Mouse (Mus musculus) embryonic facial prominence, embryonic 11.5 days (tissue): ENCODE data around the gene Map1b. TPM values are rescaled to one million over a fixed set of nuclear protein-coding genes. Genes with fewer than 3 reads are reported as not detected.

Source experiments
- ATAC-seq: fragments of 200-750 bp; cut with Nextera tagmentation; replicated peaks from 2 replicates; pipeline ENCODE4 v1.8.0; 2017; ENCODE audit warnings: low read depth; ENCODE audit not compliant: insufficient number of reproducible peaks, low FRiP score, low TSS enrichment
- DNase-seq: peaks from one replicate; pipeline ENCODE4 v3.0.0-alpha.2; 2015; ENCODE audit warnings: low spot score
- H3K27ac ChIP-seq: fragments of 300-500 bp; sonication (generic); replicated peaks from 2 replicates; pipeline ENCODE4 v1.5.1; 2014; ENCODE audit warnings: mild to moderate bottlenecking, low read depth, low read length, control low read depth
- H3K27me3 ChIP-seq: fragments of 300-500 bp; sonication (generic); 2 replicates; pipeline ENCODE4 v1.6.1; 2014; ENCODE audit warnings: mild to moderate bottlenecking, low read length, moderate library complexity, mixed read lengths; ENCODE audit not compliant: control insufficient read depth, insufficient read depth
- H3K36me3 ChIP-seq: fragments of 300-500 bp; sonication (generic); replicated peaks from 2 replicates; pipeline ENCODE4 v1.6.1; 2014; ENCODE audit warnings: low read depth, mild to moderate bottlenecking, low read length, moderate library complexity, mixed read lengths; ENCODE audit not compliant: control insufficient read depth, insufficient read depth
- H3K4me1 ChIP-seq: fragments of 300-500 bp; sonication (generic); 2 replicates; pipeline ENCODE4 v1.6.1; 2014; ENCODE audit warnings: low read length, mixed read lengths; ENCODE audit not compliant: control insufficient read depth, insufficient read depth
- H3K4me2 ChIP-seq: fragments of 300-500 bp; sonication (generic); 2 replicates; pipeline ENCODE4 v1.6.1; 2014; ENCODE audit warnings: low read depth, mild to moderate bottlenecking, control low read depth, low read length, moderate library complexity
- H3K4me3 ChIP-seq: fragments of 300-500 bp; sonication (generic); 2 replicates; pipeline ENCODE4 v1.5.1; 2014; ENCODE audit warnings: low read depth, low read length, control low read depth
- H3K9ac ChIP-seq: fragments of 300-500 bp; sonication (generic); replicated peaks from 2 replicates; pipeline ENCODE4 v1.6.1; 2014; ENCODE audit warnings: mild to moderate bottlenecking, control low read depth, low read length
- H3K9me3 ChIP-seq: fragments of 300-500 bp; sonication (generic); replicated peaks from 2 replicates; pipeline ENCODE4 v1.6.1; 2016; ENCODE audit warnings: mild to moderate bottlenecking, low read length, inconsistent platforms, mixed read lengths; ENCODE audit not compliant: control insufficient read depth
- WGBS: fragments of 180-500 bp; shearing (Covaris S2); extraction: QIAGEN DNeasy Blood & Tissue Kit; methylation state at CpG from one replicate; pipeline ENCODE4 v1.1.7; 2014; 5-methylcytosine and 5-hydroxymethylcytosine counted together
- polyA plus RNA-seq: library from polyadenylated mRNA; unstranded; fragments of >200 nt; fragmentation: Nextera tagmentation; extraction: Ambion mirVana; gene quantifications from 2 replicates; pipeline ENCODE4 v1.2.1, GENCODE M21; 2014

The Map1b gene
- polyA plus RNA-seq, 1 experiment from 2014 or later: 257 TPM

DNA sequence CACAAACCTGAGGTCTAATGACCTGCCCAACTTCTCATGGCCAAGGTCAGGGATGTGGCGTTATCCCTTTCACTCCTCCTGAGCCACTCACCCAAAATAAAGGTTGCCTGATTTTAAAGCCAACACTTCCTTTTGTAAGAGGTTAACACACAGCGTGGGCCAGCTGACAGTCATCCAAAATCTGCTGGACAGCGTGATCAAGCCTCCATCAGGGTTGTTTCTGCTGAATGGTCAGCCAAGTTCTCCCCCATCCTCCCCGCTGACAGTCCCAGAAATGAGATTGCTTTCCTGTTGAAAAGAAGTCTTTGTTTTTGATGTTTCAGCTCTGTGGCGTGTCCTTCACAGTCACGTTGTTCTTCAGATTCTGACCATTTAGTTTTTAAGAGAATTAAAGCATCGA is 65.6 kb downstream of the Map1b start:
- 83% methylated on average over 7 of the region's 7 CpGs for WGBS
- no peak for ATAC-seq
- H3K4me1 ChIP-seq: no peaks in the 10 kb centered on the region
- no peak overlapping the region for H3K4me2 ChIP-seq
- no peaks in the 10 kb centered on the region for H3K36me3 ChIP-seq
- no peaks in the 10 kb centered on the region for H3K9me3 ChIP-seq
- no peak for DNase-seq
- H3K4me3 ChIP-seq: no peak overlapping the region
- H3K27me3 ChIP-seq: no peaks in the 10 kb centered on the region
- no peak overlapping the region for H3K9ac ChIP-seq
- H3K27ac ChIP-seq: no peak overlapping the region

DNA sequence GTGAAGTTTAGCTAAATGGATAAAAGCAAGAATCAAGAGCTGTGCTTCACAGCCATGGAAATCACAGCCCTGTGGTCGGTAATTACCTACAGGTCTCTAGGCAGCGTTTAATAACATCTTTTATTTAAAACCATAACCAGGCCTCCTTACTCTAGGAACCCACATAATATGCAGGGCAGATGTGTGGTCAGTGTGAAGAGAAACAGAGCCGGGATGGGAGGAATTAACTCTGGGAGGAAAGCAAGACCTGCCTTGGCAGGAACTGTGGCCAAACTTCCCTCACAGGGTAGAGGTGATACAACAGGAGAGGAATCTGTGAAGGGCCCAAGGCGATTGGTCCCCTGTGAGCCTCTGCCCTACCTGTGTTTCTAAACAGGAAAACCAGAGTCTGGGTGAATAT is 66.8 kb downstream of the Map1b start:
- no peak for ATAC-seq
- Histone ChIP-seq H3K27me3 (no peaks in the 10 kb centered on the region), H3K4me3 (no peak overlapping the region), H3K9ac (no peak overlapping the region), H3K36me3 (no peaks in the 10 kb centered on the region), H3K4me1 (no peaks in the 10 kb centered on the region), H3K27ac (no peak overlapping the region), H3K9me3 (no peaks in the 10 kb centered on the region), H3K4me2 (no peak overlapping the region)
- 63% methylated on average over 4 of the region's 4 CpGs for WGBS
- peak; percentile 40 for DNase-seq

DNA sequence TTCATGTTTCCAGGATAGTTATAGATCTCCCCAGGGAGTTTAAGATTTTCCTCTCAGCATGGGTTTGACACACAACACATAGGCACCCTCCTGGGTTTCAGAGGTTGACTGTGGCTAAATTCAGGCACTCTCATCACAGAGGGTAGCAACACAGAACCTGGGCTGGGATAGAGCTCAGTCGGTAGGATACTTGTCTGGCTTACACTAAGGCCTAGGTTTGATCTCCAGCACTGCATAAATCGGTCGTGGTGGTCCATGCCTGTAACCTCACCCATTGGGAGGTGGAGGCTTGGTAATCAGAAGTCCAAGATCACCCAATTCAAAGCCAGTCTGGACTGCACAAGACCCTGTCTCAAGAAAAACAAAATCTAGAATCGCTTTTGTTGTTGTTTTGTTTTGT is 68.1 kb downstream of the Map1b start:
- Histone ChIP-seq H3K4me1 (no peaks in the 10 kb centered on the region), H3K4me2 (no peak overlapping the region), H3K9ac (no peak overlapping the region), H3K27ac (no peak overlapping the region), H3K27me3 (no peaks in the 10 kb centered on the region), H3K36me3 (no peaks in the 10 kb centered on the region), H3K9me3 (no peaks in the 10 kb centered on the region), H3K4me3 (no peak overlapping the region)
- WGBS: 50% methylated on average over 4 of the region's 4 CpGs
- DNase-seq: no peak
- no peak for ATAC-seq

DNA sequence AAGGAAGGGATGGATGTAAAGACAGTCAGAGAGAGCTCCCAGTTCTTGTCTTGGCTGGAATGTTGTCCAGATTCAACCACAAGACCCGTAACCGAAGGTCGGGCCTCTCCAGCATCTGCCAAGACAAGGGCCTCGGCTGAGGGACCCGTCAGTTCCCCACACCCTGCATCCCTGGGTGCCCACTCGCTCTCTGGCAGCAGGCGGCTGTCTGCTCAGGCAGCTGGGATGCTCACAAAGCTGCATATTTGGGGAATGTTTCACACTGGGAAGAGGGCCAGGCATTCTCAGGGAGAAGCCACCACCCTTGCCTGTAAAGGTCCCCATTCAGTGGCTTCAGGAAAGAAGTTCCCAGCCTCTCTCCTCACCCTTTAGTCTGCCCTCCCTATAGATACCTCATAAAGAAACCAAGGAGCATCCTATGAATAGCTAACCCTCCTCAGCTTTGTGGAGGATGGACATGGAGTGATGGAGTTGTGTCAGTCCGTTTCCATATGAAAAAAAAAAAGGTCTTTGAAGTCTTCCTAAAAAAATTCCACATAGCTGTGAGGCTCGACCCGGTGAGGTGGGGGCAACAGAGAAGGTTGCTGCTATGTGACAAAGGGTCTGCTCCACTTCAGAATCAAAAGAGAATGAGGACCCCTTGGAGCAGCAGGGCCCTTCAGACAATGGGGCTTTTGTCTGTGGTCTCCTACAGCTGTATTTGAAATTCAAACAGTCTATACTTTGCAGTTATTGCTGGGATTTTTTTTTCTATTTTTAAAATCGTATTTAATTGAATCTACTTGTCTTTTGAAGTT is 68.7 kb downstream of the Map1b start:
- ATAC-seq (no peak), DNase-seq (peak; percentile 29)
- Histone ChIP-seq H3K4me2 (no peak overlapping the region), H3K9me3 (no peaks in the 10 kb centered on the region), H3K4me3 (no peak overlapping the region), H3K9ac (no peak overlapping the region), H3K27me3 (no peaks in the 10 kb centered on the region), H3K4me1 (no peaks in the 10 kb centered on the region; the same call in 1 of the 2 replicates), H3K27ac (peak overlapping the region; percentile 35; the same call in 1 of the 2 replicates), H3K36me3 (no peaks in the 10 kb centered on the region)
- 45% methylated on average over 11 of the region's 11 CpGs for WGBS

DNA sequence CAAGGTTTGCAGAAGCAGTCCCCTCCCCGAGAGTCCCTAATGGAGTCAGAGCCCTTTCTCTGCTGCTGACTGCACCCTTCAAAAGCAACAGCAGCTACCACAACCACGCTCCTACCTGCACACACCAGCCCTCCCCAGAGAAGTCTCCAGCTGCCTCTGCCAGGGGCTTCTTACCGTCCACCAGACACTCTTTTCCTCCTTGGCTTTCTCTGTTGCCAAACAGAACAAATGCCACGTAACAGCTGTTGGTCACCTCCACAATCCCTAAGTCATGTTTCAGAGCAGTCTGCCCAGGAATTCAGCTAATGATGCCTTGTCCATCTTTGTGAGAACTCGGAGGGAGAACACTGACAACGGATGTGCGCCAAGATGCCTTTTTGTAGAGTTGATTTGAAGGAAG is 69.3 kb downstream of the Map1b start:
- no peaks in the 10 kb centered on the region for H3K27me3 ChIP-seq
- no peak for ATAC-seq
- no peak overlapping the region for H3K4me2 ChIP-seq
- H3K9ac ChIP-seq: 0 out of 2 replicates have a peak overlapping the region, but pooled peaks have one; percentile 7
- WGBS: 76% methylated on average over 7 of the region's 7 CpGs
- H3K4me1 ChIP-seq: peaks cover 2% of the 10 kb centered on the region; the same call in 1 of the 2 replicates
- no peaks in the 10 kb centered on the region for H3K36me3 ChIP-seq
- no peak overlapping the region for H3K4me3 ChIP-seq
- no peak for DNase-seq
- H3K9me3 ChIP-seq: no peaks in the 10 kb centered on the region
- no peak overlapping the region for H3K27ac ChIP-seq

DNA sequence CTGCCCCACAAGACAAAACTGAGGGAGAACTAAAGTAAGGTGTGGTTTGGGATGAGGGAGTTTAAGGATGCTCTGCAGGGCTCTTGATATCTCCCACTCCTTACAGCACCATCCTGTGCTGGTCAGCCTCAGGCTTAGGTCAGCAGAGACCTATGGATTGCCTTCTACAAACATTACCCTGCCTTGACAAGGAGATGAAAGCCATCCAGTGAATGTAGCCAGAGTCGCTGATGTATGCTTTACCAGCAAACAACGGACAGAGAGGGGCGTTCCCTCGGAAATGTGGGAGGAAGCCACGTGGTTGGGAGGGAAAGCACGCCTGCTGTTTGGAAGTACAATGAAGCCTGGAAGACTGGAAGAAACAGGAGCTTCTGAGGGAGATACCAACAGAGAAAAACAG is 71.5 kb downstream of the Map1b start:
- WGBS: 3% methylated on average over 6 of the region's 6 CpGs
- Histone ChIP-seq H3K27ac (no peak overlapping the region), H3K36me3 (no peaks in the 10 kb centered on the region), H3K9me3 (no peaks in the 10 kb centered on the region), H3K27me3 (no peaks in the 10 kb centered on the region), H3K4me1 (peaks cover 7% of the 10 kb centered on the region; the same call in 1 of the 2 replicates), H3K4me2 (no peak overlapping the region), H3K4me3 (no peak overlapping the region), H3K9ac (no peak overlapping the region)
- DNase-seq (peak; percentile 71), ATAC-seq (peak; percentile 31)

DNA sequence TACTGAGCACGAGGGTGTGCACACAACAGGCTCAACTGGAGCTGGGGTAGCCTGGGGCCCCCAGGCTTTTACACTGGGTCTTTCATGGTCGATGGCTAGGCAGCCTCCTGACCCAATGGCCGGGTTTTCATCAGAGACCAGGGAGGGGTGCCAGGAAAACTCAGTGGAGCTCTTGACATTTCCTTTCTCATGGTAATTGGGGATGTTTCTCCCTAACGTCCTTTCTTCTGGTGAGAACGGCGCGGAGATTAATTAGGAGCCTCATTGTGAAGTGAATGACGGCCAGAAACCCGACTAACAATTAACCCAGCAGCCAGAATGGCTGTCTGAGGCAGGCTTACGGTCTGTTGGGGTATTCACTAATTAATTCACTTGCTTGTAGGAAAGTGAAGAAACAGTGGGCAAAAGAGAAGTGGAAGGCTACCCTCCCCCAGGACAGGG is 71.9 kb downstream of the Map1b start:
- Histone ChIP-seq H3K9me3 (no peaks in the 10 kb centered on the region), H3K4me2 (no peak overlapping the region), H3K27me3 (no peaks in the 10 kb centered on the region), H3K36me3 (no peaks in the 10 kb centered on the region), H3K4me1 (peaks cover 7% of the 10 kb centered on the region; the same call in 1 of the 2 replicates), H3K9ac (no peak overlapping the region), H3K27ac (peak overlapping the region; percentile 31; the same call in 1 of the 2 replicates), H3K4me3 (no peak overlapping the region)
- ATAC-seq (peak; percentile 71), DNase-seq (peak; percentile 50)
- 11% methylated on average over 10 of the region's 10 CpGs for WGBS

DNA sequence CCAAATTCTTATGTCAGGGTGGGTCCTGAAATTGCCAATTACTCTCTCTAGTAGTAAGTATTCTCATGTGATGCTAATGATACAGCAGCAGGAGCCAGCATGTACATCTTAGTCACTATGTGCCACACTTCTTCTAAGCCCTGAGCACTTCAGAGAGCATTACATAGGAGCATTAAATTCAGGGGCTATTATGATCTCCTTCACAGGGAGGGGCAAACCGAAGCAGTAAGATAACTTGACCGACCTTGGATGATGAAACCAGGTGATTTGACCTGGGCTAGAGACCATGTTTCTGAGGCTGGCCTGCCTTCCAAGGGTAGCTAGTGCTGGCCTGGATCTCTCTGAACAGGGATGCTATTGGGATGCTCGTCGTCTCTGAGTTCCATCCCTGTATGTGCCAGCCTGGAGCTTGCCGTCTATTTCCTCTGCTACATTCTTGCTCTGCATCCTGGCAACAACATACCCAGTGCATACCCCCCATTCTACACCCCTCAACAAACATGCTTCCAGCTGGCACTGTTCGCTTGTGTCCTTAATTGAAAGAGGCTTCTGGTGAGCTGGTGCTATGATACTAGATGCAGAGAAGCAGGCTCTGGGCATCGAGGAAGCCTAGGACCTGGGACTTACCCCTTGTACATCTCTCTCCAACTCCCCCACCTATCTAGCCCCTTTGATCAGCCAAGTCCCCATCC is 72.7 kb downstream of the Map1b start:
- H3K27ac ChIP-seq: peak overlapping the region; percentile 31; the same call in 1 of the 2 replicates
- no peaks in the 10 kb centered on the region for H3K27me3 ChIP-seq
- H3K4me3 ChIP-seq: no peak overlapping the region
- ATAC-seq (no peak; the same call in 1 of the 2 replicates), DNase-seq (no peak)
- no peaks in the 10 kb centered on the region for H3K36me3 ChIP-seq
- H3K4me2 ChIP-seq: no peak overlapping the region
- 62% methylated on average over 7 of the region's 7 CpGs for whole genome bisulfite sequencing
- peak overlapping the region; percentile 15; the same call in 1 of the 2 replicates for H3K9ac ChIP-seq
- peaks cover 7% of the 10 kb centered on the region; the same call in 1 of the 2 replicates for H3K4me1 ChIP-seq
- no peaks in the 10 kb centered on the region for H3K9me3 ChIP-seq
